Mouse (Mus musculus) natural killer cell, adult 2 months (primary cell): ENCODE results near the gene Parvg.

Experiments used
- DNase-seq, 2 experiments: peaks; one replicate each; pipeline ENCODE4 v3.0.0; 2022; ENCODE audit warnings: low spot score in 2 of 2

The Parvg gene

DNA sequence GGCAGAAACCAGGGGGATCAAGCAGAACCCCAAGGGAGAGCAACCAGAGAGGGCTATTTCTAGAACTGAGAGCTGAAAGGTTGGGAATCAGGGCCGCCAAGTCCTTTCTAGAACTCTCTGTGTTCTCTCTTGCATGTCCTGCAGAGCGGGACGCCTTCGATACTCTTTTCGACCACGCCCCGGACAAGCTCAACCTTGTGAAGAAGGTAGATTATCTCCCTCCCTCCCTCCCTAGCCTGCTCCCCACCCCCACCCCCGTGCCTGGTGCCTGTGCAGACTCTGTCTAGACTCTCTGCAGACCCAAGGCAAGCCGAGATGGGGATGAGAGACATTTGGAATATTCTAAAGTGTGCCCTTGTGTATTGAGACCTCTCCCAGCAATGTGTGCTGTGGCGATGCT is 20.6 kb upstream of the Parvg start:
- DNase-seq: no peak

DNA sequence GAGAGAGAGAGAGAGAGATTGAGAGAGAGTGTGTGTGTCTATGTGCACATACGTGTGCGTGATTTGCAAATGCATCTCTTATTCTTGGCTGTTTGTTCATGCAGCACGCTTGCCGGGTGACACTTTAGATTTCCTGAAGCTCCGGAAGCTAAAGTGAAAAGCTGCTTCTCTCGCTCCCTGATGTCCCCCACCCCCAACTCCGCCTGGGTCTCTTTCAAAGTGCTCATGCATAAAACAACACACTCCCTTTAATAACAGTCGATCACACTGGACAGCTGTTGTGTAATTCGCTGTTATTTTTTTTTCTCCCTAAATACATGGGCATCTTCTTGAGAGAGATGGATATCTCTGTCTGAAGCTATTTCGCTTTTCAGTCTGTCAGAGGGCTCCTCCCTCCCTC is 18.5 kb upstream of the Parvg start:
- DNase-seq: no peak

DNA sequence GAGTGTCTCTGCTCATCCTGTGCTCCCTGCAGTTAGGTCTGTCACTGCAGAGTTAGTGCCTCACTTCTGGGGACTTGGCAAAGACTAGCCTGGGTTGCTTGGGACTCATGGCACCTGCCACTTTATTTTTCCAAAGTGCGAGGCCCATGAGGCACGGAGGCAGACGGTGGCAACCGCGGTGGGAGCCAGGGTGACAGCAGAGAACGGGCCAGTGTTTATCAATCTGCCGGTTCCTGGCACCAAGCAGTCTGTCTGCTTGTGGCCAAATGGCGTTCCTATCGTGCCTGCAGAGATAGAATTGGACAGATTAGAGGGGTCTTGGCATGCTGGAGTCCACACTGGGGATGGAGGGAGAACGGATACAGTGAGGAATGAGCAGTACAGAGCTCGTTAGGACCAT is 13.6 kb upstream of the Parvg start:
- DNase-seq: no peak

DNA sequence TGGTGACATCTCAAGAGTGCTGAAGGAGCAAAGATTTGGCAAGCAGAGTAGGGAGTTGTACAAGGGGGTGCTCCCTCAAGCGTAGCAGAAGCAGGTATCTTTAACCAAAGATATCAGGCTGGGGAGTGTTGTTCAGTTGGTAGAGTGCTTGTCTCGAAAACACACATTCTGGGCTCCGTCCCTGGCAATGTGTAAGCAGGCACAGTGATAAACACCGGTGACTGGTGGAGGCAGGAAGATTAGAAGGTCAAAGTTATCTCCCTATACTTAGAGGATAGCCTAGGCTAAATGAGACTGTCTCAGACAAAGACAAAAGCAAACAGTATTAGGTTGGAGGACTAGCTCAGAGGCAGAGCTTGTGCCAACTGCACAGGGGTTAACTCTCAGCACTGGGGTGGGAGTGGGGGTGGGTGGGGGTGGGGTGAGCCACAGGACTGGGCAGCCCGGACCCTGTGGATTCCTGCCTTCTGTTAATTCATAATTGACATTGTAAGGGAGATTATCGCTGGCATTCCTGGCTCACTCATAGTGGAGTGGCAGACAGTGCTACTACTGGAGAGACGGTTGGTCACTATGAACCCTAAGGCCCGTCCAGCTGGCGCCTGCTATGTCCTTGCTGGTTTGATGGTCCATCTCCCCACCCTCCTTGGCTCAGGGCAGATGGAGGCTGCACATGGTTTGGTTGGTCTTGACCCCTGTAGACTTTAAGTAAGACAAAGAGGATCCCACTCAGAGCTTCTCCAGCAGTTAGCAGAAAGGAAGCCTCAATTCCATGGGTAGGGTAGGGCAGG is 12.3 kb upstream of the Parvg start:
- no peak for DNase-seq

DNA sequence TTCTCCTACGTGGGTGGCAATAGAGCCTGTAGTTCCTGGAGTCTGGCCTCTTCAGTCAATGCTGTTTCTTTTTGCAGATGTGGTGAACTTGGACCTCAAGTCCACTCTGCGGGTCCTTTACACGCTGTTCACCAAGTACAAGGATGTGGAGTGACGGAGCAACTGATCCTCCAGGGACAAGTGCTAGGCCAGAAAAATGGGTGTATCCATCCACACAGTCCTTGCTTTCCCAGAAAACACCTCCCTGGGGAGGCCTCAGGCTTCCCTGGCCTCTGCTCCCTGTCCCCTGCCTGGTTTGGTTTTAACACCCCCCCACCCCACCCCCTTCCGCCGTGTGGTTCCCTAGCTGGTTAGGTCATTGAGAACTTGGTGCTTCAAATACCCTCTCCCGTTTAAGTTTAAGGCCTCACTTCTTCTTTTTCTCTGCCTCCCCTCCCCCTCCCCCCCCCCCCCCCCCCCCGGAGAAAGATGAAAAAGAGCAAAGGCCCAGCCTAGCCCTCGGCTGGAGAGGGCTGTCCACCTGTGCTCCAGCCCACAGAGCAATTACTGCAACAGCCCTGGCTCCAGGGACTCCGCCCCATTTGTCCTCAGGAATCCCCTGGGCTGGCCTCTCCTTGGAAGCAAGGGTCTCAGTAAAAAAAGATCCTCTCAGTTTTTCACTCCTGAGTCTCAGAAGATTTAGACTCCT is 10.8 kb upstream of the Parvg start:
- DNase-seq: no peak

DNA sequence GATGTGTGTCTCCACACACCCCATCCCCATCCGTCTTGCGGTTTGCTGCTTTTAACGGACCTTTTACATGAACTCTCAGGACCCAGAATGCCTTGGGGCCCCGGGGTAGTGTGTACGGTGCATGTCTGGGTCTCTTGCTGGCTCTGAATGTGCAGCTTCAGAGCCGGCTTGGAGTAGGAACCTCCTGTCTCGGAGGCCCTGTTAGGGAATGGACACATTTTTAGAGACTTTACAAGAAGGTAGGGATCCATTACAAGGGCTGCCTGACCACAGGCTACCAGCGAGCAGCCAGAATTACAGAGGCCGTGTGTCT is 10.3 kb upstream of the Parvg start:
- DNase-seq: peak; percentile 46 to 61

DNA sequence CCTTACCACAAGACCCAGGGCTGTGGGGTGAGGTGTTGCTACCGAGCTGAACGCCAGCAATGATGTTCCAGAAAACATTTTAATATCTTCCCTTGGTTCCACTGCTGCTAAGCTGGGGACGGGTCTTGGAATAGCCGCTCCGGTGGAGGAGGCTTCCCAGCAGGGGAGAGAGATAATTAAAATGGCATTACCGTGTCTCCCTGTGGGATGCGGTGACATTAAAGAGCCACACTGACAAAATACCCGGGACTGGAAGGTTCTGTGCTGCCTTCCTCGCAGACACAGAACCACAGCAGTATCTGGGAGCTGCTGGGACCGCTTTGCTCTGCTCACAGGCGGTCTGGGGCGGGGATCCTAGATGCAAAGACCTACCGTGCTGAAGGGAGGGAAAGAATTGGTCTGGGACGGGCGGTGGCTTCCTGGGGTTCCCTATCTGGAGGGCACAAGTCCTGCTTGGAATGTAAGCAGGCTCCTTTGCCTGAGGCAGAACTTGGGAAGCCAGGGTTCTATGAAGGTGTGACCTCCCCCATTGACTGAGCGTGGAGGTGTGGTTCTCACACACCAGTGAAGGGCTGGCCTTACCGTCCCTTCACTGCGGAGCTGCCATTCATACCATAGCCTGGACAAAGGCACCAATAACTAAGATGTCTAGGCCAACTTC is 9.3 kb upstream of the Parvg start:
- no peak for DNase-seq

DNA sequence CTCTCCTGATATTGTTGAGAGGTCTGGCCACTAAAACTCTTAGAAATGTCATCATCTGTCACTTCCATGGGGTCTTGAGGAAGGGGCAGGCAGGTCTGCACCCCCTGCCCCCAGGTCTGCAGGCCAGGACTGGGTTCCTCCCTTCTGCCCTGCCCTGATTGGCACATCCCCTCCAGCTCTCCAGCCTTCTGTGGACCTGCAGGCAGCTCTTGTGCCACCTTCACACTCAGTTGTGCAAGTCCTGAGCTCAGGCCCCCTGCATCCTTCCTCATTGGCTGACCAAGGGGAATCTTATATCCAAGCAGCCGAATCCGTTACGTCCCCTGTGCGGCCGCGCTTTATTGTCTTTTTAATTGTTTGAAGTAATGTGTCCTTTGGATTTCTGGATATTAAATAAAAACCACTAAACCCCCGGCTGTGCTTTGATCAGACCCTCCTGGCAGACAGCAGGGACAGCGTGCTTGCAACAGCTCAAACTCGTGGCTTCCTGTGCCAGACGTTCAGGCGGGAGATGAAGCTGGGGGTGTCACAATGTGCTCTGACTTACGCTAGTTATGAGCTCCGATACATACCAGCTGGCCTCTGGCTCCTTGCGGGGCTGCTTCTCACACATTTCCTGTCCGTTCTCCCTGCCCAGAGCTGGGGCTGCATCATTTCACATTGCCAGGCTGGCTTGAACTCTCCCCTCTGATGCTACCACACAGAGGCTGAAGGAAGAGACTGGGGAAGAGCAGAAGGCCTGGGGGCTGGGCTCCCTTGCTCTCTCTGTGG is 8.4 kb upstream of the Parvg start:
- peak; percentile 55 to 66 for DNase-seq

DNA sequence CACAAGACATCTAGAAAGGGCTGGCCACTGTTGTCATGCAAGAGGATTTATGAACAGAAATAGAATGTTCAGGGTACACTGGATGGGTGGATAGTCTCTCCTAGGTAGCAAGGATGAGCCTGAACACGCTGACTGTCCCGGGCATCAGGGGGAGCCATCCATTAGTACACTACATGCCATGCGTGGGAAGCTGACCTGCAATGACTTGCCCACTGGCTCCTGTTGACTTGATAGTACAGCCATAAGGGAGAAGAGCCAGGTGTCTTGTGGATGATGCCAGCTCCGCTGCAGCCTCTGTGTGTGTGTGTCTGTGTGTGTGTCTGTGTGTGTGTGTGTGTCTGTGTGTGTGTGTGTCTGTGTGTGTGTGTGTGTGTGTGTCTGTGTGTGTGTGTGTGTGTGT is 4.4 kb upstream of the Parvg start:
- DNase-seq: no peak

DNA sequence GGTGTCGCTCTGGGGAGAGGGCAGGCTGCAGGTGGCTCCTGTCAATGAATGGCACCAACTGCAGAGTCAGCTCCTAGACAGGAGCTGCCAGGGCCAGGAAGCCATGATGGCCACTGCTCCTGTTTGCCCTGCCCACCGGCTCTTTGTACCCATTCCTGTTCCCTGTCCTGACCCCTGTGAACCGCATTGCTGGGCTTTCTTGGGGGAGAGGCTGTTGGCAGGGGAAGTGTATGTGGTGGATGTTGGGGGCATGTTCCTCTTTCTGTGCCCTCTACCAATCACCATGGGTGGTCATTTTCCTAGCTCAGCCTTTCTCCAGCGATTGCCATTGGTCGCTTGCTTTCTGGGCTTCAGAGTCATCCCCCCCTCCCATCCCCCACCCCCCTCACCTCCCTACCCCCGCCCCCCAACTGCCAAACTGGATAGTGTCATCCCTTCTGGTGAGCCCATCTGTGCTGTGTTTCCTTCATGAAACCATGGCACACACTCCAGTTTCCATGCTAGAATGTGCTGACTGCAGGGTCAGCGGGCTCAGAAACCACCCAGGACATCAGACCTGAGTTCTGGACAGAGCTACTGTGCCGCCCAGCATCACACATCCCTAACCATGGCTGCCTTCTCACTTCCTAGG is 2.2 kb upstream of the Parvg start:
- DNase-seq: no peak

DNA sequence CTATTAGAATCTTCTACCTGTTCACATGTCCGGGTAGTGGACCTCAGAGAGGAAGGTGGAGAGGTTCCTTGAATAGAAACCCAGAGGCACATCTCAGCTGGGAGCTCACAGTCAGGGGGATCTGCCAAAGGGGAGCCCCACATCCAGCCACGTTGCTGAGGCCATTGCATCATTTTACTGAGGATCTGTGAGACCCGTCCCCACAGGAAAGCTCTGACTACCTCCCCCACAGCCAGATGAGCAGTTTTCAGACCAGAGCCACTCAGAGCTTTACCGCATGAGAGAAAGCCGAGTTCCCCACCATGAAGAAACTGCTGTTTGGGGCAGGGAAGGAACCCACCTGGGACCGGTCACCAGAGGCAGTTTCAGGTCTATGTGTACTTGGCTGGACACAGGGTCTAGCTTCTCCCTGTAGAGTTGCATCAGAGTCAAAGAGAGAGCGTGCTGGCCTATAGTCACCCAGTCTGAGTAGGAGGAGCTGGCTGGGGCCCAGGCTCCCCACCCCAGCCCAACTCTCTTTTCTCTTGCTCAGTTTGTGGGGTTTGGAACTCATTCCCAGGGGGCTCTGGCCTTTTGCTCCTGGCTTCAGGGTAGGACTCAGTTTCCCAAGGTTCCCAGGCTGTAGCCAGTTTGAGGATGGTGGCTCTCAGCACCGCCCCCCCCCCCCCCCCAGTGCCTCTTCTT is 1.2 kb downstream of the Parvg start:
- DNase-seq: peak; percentile 10 to 13

DNA sequence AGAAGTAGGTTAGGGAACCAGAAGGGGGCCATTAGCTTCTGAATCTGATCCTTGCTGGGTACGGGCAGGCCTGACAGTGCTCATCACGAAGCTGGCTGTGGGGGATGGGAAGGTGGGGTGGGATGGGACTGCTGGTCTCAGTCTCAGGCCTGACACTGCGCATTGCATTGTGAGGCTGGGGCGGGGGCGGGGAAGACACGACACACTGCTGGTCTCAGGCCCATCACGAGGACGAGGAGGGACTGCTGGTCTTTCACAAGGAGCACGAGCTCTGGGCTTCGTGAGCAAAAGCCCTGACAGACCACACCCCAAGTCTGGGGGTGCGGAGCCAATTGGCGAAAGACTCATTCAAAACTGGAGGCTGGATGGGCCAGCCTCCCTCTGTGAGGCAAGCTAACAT is 1.9 kb downstream of the Parvg start:
- no peak for DNase-seq

DNA sequence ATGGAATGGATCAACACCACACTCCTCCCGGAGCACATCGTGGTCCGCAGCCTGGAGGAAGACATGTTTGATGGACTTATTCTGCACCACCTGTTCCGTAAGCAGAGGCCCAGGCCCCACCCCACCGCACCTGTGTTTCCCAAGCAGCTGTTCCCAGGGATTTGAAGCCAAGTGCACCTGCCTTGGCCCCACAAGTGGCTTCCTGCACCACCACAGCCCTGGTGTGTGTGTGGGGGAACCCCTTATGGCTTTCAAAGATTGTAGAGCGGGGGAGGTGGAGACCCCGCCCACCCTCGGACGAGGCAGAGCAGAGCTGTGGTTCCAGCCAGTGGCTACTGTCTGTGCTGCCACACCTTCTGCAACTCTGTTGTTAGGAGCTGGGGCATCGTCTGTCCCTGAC is 5.0 kb downstream of the Parvg start:
- DNase-seq: no peak

DNA sequence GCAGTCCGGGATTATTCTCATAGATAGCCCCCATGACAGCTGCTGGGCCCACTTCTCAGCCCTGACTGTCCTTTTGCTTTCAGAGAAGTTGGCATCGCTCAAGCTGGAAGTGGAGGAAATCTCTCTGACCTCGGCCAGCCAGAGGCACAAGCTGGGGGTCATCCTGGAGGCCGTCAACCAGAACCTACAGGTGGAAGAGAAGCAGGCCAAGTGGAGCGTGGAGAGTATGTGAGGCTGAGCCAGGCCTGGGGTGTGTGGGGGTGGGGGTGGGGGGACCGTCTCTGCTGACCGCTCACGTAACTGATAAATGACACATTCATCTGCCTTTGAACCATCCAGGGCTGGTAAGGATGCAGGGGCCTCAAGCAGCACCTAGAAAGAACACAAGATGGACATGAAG is 6.1 kb downstream of the Parvg start:
- no peak for DNase-seq

DNA sequence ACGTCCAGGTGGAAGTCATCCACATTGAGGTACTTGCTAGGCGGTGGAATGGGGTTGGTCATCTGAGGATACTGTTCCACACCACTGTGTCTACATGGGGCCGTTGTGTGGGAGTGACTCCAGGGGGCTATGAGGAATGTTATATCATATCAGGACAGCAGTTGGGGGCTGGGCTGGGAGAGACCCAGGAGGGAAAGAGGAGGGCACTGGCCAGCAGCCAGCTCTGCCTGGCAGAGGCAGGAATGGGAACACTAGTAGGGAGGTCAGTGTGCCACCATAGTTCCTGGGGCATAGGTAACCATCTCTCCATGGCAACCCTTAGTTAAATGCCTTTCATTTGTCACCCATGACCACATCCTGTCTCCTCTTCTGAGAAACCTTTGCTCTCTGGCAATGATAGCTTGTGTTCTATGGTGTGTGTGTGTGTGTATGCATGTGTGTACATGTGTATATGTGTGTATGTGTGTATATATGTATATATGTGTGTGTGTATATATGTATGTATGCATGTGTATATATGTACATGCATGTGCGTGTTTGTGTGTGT is 7.3 kb downstream of the Parvg start:
- DNase-seq: peak in 1 of 2 experiments; percentile 26

DNA sequence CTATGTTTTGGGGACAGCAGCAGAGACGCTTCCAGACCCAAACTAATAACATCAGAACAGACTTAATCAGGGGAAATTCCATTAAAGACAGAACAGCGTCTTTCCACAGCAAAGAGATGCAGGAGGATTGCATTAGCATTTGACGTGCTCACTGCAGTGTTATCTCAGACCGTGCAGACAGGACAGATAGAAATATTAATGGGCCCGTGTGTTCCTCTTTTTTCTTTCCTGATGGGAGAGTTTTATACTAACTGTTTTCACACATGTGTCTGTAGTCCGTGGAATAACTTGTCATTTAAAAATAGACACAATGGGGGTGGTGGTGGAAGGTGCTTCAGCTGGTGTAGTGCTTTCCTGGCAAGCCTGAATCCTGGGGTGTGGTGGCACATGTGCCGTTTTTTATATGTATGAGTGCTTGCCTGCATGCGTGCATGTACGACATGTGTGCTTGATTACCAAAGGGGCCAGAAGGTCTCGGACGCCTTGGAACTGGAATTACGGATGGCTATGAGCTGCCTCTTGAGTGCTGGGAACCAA is 12.5 kb downstream of the Parvg start:
- no peak for DNase-seq

DNA sequence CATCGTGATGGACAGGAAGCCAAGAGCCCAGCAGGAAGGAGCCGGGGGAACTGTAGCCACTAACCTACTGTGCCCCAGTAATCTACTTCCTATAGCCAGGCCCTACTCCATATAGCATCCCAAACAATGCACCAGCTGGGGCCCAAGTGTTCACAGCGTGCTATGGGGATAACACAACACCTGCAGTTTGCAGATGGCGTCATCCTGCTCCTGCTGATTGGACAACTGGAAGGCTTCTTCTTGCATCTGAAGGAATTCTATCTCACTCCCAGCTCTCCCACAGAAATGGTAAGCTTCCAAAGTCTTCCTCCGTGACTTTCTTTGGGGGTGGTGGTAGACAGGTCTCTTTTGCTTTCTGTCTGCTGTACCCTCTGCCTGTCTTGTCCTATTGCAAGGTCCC is 13.8 kb downstream of the Parvg start:
- DNase-seq: no peak

DNA sequence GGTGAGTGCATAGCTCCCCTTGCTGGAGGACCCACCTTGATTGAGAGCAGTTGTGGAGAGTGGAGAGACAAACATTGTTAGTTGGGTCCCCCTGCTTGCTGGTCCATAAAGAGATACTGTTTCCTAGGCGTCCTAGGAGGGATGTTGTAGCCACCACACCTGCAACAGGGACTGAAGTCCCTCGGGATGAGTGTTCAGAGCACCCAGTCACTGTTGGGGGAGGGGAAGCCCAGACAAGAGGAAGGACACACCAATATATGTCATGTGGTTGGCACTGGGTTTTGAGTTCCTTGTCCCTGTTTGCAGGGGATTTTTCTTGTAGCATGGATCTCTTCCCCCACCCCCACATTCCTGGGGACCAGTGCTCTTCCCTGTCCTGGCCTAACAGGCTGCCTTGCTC is 17.1 kb downstream of the Parvg start:
- DNase-seq: no peak

DNA sequence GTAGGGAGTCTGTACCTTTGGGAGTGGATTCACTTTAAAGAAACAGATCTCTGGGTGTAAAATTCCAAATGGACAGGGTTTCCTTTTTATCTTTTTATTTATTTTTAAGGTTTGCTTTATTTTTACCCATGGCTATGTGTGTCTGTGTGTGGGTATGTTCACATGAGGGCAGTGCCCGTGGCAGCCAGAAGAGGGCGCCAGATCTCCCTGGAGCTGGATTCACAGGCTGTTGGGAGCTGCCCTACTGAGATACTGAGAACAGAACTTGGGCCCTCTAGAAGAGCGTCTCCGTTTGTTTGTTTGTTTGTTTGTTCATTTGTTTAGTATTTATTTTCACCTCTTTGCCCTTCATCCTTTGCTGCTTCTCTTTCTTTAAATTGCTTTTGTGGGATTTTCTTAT is 24.9 kb downstream of the Parvg start:
- DNase-seq: no peak

DNA sequence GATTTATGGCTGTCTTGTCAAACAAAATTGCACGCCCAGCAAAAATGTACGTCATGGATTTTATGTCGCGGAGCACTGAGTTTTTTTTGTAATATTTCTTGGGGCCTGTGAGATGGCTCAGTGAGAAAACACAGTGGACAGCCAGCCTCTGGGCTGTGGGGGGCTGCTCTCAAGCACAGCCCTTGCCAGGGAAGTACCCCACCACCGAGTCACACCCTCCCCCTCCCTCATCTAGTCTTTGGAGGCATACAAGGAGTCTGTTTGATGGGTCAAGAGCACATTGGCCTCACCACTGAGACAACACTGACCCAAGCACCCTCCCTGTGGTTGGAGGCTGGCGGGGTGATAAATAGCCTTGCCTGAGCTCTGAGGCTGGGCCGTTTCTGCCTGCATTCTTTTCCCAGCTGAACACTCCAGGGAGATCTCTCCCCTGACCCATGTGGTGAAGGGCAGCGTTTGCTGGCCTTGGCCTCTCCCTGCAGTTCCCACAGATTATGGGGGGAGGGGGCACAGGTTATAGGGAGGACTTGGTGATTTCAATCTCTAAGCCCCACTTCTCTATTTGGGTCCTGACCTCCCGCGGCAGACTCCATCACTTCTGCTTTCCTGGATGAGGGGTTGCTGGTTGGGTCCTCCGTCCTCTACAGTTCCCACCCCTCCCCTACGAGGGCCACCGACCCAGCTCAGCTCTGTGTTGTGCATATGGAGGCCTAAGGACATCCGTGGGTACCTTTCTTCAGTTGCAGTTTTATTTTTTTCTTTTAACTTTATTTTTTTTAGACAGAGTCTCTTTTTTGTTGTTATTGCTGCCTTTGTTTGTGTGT is 26.3 kb downstream of the Parvg start:
- DNase-seq: no peak
